Mouse (Mus musculus) erythroblast, embryonic 14.5 days (primary cell): ENCODE data around the gene Pan3. TPM values are rescaled to one million over a fixed set of nuclear protein-coding genes. Genes with fewer than 3 reads are reported as not detected.

Source experiments
- H3K27me3 ChIP-seq: 2 replicates; pipeline ENCODE4 v1.6.1; 2012; ENCODE audit warnings: inconsistent platforms; ENCODE audit not compliant: control insufficient read depth
- H3K36me3 ChIP-seq: 2 replicates; pipeline ENCODE4 v1.6.1; 2012; ENCODE audit warnings: mild to moderate bottlenecking, inconsistent platforms; ENCODE audit not compliant: control insufficient read depth
- H3K4me1 ChIP-seq: 2 replicates; pipeline ENCODE4 v1.6.1; 2012; ENCODE audit warnings: inconsistent platforms; ENCODE audit not compliant: control insufficient read depth
- H3K4me3 ChIP-seq: replicated peaks from 2 replicates; pipeline ENCODE3; 2012; ENCODE audit warnings: moderate library complexity, mild to moderate bottlenecking, inconsistent platforms
- H3K9me3 ChIP-seq: 2 replicates; pipeline ENCODE4 v1.6.1; 2012; ENCODE audit warnings: low read length, inconsistent platforms, mixed read lengths; ENCODE audit not compliant: control insufficient read depth
- GATA1 ChIP-seq: IDR thresholded peaks from 2 replicates; pipeline ENCODE4 v1.6.1; 2012; ENCODE audit warnings: low read length, inconsistent platforms, mixed read lengths
- TAL1 ChIP-seq: IDR thresholded peaks from 3 replicates; pipeline ENCODE4 v1.6.1; 2012; ENCODE audit warnings: low read length, inconsistent platforms, mixed read lengths
- polyA plus RNA-seq: library from polyadenylated mRNA; stranded (reverse); fragments of >175 nt; gene quantifications from 2 replicates; pipeline ENCODE4 v1.2.3, GENCODE M21; 2012

Pan3 gene
- polyA plus RNA-seq, 1 experiment: 1.3 TPM

DNA sequence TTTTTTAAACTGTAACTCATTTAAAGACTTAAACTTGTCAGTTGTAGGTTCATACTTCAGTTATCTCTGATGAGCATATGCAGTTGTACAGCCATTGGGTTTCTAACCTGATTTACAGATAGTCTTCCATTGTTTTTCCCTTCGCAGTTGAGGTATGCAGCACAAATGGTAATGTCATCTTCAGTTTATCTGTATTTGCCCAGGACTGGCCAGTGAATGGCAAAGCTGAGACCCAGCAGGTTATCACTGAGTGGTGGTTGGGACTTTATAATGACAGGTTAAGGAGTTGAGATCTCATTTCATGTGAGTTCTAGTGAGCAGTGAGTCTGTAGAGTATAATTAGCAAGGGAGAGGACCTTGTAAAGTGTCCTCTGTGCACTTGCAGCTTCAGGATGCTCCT lies 12.0 kb downstream of the Pan3 start:
- Histone ChIP-seq H3K9me3 (no peaks in the 10 kb centered on the region), H3K4me1 (peaks cover 81% of the 10 kb centered on the region), H3K36me3 (peaks cover 52% of the 10 kb centered on the region), H3K4me3 (no peak overlapping the region), H3K27me3 (no peaks in the 10 kb centered on the region)
- TF ChIP-seq TAL1: no peak
- TF ChIP-seq GATA1: no peak

- no peaks in the 10 kb centered on the region for H3K27me3 ChIP-seq
- no peak overlapping the region for H3K4me3 ChIP-seq
- H3K4me1 ChIP-seq: peaks cover 77% of the 10 kb centered on the region
- no peaks in the 10 kb centered on the region for H3K9me3 ChIP-seq
- TF ChIP-seq TAL1 (no peak), GATA1 (no peak)
- peaks cover 51% of the 10 kb centered on the region for H3K36me3 ChIP-seq
These were observed 12.8 kb downstream of the Pan3 start for GRCm38 (mm10) chr5:147442741-147443140.

DNA sequence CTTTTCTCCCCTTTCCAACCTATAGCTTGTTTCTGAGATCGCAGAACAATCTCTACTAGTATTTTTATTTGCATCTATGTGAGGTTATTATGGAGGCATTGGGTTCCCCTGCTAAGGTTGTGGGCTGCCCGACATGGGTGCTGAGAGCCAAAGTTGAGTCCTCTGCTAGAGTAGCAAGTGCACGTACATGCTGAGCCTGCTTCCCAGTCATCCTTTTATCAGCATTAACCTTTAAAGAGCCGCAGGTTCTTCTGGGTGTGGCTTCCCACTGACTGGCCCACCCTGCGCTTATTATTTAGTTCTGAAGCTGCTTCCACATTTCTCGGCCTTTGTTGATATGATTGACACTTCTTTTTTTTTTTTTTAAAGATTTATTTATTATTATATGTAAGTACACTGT lies 14.3 kb downstream of the Pan3 start:
- TF ChIP-seq GATA1 (no peak), TAL1 (no peak)
- Histone ChIP-seq H3K4me3 (peak overlapping the region; percentile 20), H3K27me3 (no peaks in the 10 kb centered on the region), H3K9me3 (no peaks in the 10 kb centered on the region), H3K4me1 (peaks cover 68% of the 10 kb centered on the region), H3K36me3 (peaks cover 49% of the 10 kb centered on the region)

GRCm38 (mm10) chr5:147444757-147445156 lies 14.8 kb downstream of the Pan3 start:
- Histone ChIP-seq H3K9me3 (no peaks in the 10 kb centered on the region), H3K4me3 (no peak overlapping the region), H3K27me3 (no peaks in the 10 kb centered on the region), H3K36me3 (peaks cover 50% of the 10 kb centered on the region), H3K4me1 (peaks cover 69% of the 10 kb centered on the region)
- TF ChIP-seq TAL1 (no peak), GATA1 (no peak)

DNA sequence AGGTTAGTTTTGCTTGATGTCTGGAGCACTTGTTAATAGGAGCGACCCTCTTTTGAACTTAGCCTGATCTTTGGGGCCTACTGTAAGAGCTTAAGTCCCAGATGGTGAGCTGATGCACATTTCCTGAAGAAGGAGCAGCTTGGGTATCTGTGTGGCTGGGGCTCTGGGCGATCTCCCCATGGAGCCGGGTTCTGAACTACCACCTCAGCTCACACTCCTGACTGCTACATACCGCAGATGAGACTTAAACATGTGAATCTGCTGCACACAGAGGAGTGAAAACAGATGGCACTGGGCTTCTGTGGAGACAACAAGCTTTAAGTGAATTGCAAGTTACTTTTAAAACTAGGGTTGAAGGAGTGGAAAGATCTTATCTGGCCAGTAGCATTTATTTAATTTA lies 15.3 kb downstream of the Pan3 start:
- Histone ChIP-seq H3K4me3 (no peak overlapping the region), H3K36me3 (peaks cover 53% of the 10 kb centered on the region), H3K9me3 (no peaks in the 10 kb centered on the region), H3K27me3 (no peaks in the 10 kb centered on the region), H3K4me1 (peaks cover 65% of the 10 kb centered on the region)
- TF ChIP-seq TAL1 (no peak), GATA1 (no peak)

GRCm38 (mm10) chr5:147448526-147448925 lies 18.6 kb downstream of the Pan3 start:
- Histone ChIP-seq H3K4me3 (no peak overlapping the region), H3K9me3 (no peaks in the 10 kb centered on the region), H3K27me3 (no peaks in the 10 kb centered on the region), H3K36me3 (peaks cover 60% of the 10 kb centered on the region), H3K4me1 (peaks cover 34% of the 10 kb centered on the region)
- TF ChIP-seq TAL1 (no peak), GATA1 (no peak)

GRCm38 (mm10) chr5:147448933-147449332 lies 19.0 kb downstream of the Pan3 start:
- H3K36me3 ChIP-seq: peaks cover 64% of the 10 kb centered on the region
- H3K4me1 ChIP-seq: peaks cover 30% of the 10 kb centered on the region

DNA sequence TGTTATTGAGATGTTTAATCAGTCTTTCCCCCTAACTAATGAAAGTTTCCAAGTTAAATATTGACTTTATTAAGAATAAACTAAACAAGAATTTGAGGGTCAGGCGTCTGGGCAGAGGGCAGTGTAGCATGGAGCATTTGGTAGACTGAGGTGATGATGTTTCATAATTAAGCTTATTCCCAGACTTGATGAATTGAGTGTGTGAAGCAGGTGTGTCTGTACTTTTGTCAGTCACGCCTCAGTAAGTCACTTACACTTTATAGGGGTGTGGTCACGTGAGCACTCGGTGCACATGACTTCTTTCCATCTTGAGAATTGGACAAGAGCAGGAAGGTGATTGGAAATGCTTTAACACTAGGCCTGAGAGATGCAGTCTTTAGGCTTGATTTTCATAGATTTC lies 26.5 kb downstream of the Pan3 start:
- H3K4me1 ChIP-seq: peaks cover 2% of the 10 kb centered on the region; the same call in 1 of the 2 replicates
- H3K4me3 ChIP-seq: no peak overlapping the region
- no peaks in the 10 kb centered on the region for H3K27me3 ChIP-seq
- no peak for TF ChIP-seq GATA1
- TF ChIP-seq TAL1: no peak
- H3K9me3 ChIP-seq: no peaks in the 10 kb centered on the region
- peaks cover 75% of the 10 kb centered on the region for H3K36me3 ChIP-seq

More at GRCm38 (mm10) chr5:147448933-147449332, 19.0 kb downstream of the Pan3 start:
- no peaks in the 10 kb centered on the region for H3K27me3 ChIP-seq
- no peaks in the 10 kb centered on the region for H3K9me3 ChIP-seq
- no peak overlapping the region for H3K4me3 ChIP-seq
- TF ChIP-seq TAL1 (no peak), GATA1 (no peak)

DNA sequence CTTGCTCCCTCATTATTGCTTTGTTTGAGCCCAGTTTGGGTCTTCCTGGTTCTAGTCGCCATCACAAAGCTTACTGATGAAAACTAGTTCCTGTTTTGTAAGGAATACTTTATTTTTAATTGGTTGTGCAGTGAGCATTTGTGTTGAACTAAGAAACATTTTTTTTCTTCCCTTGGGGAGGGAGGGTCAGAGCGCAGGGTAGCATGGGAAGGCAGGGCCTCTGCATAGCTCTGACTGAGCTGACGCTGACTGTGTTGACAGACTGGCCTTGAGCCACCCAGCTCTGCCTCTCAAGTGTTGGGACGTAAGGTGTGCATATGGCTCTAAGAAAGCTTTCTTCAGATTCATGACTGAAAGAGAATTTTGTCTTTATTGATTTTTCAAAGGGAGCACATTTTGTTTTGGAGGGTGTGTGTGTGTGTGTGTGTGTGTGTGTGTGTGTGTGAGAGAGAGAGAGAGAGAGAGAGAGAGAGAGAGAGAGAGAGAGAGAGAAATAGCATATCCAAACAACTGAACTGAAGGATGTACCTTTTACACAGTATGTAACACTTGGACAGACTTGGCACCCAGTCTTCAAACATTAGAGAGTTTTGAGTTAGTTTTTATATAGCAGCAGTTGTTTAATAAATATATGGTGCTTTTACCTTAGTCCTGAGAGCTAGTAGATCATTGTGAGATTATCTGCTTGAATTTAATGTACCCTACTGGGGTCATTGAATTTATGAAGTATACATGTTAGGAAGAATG lies 30.0 kb downstream of the Pan3 start:
- Histone ChIP-seq H3K9me3 (no peaks in the 10 kb centered on the region), H3K36me3 (peaks cover 65% of the 10 kb centered on the region), H3K27me3 (no peaks in the 10 kb centered on the region), H3K4me1 (peaks cover 3% of the 10 kb centered on the region), H3K4me3 (no peak overlapping the region)
- TF ChIP-seq GATA1 (no peak), TAL1 (no peak)
